Mouse (Mus musculus) frontal cortex, adult 2 months (tissue): Measurements from ENCODE around the gene Lbhd2. TPM values are rescaled to one million over a fixed set of nuclear protein-coding genes. Genes with fewer than 3 reads are reported as not detected.

Experiments
- DNase-seq, 2 experiments: peaks; one replicate each; pipeline ENCODE4 v3.0.0; 2022; ENCODE audit warnings: low spot score in 1 of 2; ENCODE audit errors: extremely low spot score in 1 of 2
- polyA plus RNA-seq: library from polyadenylated mRNA; depleted of rRNA; stranded (reverse); fragments of >200 nt; gene quantifications from 2 replicates; pipeline ENCODE4 v1.2.3, GENCODE M21; 2012

Lbhd2 gene
- polyA plus RNA-seq, 1 experiment, result 23.2 TPM

DNA sequence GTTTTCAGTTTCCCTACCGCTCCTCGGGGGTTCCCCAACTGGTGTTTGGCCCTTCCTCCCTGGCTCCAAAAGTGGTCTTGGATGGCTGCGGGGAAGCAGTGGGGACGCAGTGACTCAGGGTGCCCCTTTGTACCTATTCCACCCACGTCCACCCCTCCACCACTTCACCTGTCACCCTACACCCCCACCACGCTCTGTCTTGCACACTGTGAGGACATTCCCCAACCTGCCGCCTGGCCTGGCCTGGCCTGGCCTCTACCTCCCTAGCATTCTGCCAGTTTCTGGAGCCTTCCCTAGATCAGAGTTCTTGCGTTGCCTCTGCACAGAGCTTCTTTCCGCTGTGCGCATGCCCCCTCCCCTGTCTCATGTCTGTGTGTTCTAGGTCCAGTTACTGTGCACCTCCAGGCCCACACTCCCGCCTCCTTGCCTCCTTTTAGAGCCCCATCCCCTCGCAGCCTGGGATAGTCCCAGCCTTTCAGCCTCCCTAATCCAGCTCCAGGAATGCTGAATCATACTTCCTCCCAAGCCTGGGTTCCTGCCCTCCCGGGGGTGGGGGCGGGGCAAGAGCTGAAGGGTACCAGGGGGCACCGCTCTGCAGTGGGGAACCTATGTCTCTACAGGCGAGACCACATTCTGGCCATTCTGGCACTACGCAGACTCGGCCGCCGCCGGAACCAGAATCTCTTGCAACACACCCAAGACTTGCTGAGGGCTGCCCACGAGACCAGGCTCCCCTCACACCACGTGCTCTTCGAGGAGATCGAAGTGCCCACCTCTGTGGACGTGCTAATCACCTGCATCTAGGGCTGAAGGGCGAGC, 23.6 kb downstream of the Lbhd2 start:
- DNase-seq, result no peak

DNA sequence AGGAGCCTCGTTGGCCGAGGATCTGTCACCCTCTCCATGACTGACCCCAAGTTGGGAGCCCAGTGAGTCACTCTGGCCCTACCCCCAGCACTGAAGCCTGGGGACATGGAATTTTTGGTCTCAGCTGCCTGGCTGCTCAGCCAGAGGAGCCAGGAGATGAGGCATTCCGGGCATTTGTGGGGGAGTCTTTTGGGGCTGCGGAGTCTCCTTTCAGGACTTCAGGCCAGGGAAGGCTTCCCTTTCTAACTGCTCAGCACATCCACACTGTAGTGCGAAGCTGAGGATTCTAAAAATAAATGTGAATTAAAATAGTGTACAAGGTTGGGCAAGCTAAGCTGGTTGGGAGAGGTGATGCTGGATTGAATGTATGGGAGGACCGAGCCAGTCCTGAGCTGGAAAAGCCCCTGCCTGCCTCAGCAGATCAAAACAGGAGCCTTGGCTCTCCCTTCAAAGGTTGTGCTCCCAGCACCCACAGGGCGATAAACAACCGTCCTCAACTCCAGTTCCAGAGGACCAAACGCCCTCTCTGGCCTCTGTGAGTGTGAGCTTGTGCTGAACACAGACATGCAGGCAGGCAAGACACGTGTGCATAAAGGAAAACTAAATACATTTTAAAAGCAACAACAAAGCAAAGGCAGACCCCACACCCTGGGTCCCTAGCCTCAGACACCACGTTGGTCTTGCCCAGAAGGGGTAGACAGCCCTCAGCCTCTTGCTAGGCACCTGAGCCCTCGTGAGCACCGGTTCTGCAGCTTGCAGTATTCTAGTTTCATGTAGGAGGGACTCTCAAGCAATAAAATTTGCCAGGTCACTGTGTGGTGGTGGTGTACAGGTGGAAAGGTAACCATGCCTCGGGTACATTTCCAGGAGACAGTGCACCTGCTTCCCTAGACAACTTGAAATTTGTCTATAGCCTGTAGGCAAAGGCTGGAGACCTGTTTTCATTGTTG, 24.5 kb downstream of the Lbhd2 start:
- no peak for DNase-seq

DNA sequence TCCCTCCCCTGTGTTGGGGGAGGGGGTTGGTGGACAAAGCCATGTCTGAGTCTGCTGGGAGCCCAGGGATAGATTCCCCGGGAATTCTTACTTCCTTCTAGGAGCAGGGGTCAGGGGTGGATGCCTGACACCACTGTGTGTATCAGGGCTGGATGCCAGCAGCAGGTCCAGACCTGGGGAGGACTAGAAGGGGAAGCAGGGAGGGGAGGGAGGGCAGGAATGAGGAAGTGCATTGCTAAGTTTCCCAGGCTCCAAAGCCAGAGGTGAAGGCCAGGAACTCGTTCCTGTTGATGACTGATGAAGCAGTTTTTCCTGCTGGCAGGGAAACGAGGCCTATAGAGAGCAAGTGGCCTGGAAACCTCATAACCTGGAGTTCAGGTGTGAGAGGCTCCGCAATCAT, 25.5 kb downstream of the Lbhd2 start:
- no peak for DNase-seq

DNA sequence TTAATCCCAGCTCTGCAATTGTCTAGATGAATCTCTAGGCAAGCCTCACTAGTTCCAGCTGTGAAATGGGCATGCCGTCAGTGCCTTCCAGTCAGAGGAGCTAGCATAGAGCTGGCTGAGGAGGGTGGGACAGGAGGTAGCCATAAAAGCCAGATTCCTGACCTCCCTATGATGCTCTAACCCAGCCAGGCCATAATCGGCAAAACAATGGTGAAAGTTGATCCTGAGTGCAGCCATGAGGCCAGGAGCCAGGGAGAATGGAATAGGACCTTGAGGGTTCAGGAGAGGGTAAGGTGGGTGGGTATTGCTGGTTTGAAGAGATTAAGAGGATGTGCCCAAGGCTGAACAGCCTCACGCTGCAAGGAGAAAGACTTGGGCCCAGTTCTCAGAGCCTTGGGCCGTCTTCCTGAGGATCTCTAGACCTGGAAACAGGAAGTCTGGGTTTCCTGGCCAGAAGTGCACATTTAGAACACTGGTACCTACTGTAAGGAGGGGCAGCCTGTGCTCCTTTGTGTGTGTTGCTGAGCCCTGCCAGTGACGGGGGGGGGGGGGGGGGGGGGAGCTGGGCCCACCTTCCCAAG, 26.2 kb downstream of the Lbhd2 start:
- no peak for DNase-seq

DNA sequence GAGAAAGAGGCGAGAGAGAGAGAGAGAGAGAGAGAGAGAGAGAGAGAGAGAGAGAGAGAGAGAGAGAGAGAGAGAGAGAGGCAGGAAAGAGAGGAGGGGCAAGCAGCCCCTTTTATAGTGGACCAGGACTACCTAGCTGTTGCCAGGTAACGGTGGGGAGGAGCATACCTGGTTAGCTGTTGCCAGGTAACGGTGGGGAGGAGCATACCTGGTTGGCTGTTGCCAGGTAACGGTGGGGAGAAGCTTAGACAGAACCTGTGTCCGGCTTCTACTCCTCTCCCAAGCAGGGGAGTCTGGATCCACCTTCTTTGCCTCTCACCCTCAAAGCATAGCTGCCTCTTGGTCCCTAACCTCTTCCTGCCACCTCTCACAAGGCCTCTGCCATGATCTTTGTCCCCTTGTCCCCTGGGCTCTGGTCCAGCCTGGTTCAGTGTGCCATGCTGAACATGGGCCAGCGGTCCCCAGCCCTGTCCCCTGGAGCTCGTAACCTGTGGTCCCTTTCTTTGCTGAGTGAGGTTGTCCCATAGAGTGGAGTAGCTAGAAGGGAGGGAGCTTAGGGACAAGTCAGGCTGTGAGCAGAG, 27.6 kb downstream of the Lbhd2 start:
- no peak for DNase-seq

DNA sequence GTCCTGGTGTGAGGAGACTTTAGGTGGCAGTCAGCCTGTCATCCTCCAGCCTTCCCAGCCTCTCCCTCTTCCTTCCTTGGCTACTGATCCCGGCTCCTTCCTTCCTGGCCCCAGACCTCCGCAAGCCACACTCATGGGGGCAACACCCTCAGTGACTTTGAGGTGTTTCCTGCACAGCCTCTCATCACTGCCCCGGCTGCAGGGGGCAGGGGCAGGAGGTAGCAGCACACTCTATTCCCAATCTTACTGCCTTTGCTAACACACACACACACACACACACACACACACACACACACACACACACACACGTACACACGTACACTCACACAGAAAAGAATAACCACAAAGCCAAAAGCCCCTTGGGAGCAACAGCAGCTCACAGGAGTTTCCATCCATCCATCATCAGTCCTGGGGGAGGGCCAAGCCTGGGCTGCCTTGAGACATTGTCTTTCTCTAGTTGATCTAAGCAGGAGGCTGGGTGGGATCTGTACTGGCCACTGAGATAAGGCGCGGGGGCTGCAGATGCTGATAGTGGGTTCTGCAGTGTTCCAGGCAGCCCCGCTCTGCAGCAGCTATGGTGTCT, 28.2 kb downstream of the Lbhd2 start:
- DNase-seq, result no peak

DNA sequence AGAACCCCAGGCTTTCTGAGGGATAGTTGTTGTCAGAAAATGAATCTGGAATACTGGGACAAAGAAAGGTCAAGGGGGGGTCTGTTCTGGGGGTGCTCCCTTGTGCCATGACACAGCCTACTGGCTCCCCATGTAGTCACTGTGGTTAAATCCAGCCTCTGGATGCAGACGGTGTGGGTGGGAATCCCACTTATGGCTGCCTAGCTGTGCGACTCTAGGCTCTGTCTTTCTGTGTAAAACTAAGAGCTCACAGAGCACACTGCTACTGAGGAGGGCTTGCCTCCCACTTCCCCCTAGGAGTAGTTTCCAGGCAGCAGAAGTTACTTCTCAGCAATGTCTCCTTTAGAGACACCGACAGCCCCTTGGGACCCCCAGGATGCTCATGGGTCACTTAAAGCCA, 29.6 kb downstream of the Lbhd2 start:
- DNase-seq, result peak in 1 of 2 experiments; percentile 36

DNA sequence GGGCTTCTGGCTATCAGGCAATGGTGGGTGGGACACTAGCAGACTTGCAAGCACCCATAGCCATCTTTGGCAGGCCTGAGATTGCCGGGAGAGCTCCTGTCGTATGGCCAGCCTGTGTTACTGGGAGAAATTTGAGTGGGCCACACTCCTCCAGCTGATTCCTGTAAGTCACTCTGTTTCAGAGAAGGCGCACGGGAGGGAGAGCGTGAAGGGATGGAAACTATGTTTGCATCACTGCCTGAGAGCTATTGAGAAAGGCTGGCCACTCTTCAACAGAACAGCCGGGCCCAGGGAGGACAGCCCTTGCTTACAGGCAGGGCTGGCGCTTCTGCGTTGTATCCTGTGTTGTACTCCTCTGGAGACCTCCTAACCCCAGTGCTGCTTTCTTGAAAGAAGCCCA, 30.0 kb downstream of the Lbhd2 start:
- DNase-seq, result peak; percentile 31 to 58

DNA sequence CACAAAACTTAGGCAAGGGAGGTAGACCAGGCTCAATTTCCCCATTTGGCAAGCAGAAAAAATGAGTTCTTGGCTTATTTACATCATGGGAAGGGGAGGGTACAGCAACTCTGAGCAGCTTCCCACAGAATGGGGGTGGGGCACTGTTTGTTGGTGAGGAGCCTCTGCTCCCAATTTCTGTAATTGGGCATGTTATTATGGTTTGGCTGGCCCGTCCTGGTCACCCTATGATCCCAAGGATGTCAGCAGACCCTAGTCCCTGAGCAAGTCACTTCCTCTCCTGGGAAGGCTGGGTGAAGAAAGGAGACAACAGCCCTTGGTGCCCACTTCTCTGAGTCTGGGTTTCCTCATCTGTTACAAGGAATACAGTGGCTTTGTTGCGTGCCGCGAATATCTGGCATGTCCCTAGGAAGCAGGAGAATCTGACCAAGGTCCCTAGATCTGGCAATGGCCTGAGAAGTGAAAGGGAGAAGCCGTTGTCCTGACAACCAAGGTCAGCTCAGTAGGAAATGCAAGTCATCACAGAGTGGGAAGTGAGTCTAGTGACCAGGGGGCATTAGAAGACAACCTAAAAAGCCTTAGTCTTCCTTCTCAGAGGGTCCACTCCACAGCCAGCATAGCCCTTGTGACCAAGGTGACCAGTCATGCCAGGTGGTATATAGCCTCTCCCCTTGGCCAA, 30.8 kb downstream of the Lbhd2 start:
- no peak for DNase-seq

DNA sequence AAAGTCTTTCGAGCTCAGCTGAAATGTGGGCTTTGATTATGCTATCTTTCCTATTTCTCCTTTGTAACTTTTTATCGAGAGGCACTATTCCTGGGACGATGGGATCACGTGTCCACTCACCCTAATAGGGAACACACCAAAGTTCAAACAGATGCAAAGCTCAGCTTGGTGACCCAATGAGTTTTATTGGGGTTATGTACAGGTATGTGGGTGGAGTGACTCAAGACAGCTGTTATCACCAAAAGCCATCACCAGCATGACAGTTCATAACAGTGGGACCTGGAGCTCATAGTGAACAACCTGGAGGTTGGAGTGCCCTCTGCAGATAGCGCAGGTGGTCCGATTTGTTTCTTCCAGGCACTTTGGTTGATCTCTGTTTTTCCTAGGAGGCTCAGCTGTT, 32.2 kb downstream of the Lbhd2 start:
- DNase-seq, result no peak

DNA sequence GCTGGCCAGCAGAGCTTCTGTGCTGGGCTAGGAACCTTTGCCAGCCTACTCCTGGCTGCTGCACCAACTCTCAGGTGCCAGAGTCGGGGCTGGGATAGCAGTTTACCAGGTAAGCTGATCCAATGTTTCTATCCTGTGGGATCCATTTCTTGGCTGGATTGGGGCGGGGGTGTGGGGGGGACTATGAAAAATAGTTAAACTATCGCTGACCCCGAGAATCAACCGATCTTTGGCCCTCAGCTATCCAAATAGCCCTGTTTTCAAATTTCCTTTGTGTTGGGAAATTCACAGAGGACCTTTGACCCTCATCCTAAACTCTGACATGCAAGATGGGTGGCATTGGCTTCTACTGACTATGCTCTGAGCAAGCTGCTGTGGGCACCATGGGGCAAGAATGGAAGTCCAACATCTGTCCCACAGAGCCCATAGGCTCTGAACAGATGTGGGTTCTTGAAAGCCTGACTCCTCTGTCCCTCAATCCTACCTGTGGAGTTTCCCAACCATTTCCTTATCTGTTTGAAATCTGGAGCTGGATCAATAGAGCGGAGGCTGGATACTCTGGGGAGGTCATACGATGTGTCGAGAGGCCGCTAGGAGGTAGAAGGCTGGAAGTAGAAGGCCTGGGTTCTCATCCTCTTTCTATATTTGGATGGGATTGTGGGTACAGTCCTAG, 34.2 kb downstream of the Lbhd2 start:
- no peak for DNase-seq

DNA sequence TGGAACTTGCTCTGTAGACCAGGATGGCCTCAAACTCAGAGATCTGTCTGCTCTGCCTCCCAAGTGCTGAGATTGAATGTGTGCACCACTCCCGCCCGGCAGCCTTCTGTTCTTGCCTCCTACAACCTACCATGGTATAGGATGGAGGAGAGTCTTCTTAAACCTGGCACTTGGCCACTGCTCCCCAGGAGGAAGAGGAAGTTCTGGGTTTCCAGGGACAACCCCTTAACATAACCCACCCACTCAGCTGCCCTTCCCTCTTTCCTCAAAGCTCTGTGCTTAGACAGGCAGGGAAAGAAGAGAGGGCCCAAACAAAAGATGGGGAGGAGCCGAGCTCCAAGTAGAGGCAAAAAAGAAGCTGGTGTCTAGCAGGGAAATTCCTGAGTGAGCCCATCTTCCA, 34.9 kb downstream of the Lbhd2 start:
- peak in 1 of 2 experiments; percentile 67 for DNase-seq

DNA sequence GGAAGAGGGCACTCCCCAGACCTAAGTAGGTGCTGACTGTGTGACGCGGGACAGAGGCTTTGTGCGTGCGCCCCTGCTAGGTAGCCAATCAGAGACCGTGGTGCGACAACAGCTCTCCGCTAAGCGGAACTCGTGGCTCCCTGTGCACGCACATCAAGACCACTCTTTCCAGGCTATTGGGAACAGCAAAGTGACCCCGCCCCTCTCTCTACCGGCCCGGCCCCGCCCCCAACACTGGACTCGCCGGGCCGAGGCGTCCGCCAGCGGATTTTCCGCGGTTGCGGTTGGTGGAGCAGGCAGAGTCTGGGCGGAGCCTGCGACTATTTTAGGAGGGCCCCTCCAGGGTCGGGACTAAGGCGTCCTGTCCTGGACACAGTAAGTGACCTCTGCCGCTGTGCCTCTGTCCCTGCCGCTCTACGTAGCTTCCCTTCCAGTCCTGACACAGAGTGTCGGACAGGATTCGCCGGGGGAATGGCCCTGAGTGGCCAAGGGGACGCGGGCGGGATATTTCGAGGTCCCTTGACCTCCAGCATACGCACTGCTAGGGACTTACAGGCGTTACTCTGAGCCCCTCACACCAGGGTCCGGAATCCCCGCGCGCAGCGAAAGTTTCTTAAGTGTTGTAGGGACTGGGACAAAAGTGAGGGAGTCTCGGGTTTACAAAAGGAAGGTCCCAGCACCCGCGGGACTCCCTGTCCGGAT, 35.9 kb downstream of the Lbhd2 start, which contains the start of gene Tnfaip2:
TSS of gene Tnfaip2 (plus strand) at position 161 of the 702 bp plus-strand sequence.
- no peak for DNase-seq

DNA sequence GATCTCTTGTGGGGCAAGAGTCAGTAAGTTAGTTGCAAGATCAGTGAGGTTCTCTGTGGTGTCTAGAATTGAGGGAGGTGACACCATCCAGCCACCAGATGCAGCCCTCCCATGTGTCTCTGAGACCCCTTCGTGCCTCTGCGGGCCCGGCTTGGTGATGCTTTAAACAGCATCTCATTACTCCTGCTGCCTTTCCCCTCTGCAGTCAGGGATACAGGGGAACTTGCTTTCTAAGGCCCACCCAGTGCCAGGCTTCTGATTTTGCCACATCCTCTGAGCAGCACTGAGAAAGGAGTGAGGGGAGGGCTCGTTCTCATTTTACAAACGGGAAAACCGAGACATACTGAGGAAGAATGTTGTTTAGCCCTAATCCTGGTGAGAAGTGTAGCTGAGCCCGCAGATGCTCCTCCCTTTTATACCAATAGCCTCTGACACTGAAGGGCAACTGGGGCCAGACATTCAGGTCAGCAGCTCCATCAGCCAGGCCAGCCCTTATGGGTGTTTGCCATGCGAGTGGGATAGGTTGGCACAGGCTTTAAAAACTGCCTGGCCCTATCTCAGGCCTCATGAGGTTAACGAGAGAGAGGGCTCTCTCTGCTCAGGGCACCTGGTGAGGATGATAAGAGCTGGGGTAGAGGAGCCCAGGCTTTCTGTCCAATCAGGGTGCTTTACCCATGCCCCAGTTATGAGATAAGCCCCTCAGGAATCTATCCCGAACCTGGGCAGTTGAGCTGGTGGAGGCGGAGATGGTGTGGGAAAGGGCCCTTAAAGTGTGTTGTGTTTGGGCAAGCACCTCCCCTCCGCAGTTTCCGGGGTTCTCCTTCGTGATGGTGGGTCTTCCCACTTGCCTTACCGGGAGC, 36.6 kb downstream of the Lbhd2 start:
- DNase-seq, result no peak

DNA sequence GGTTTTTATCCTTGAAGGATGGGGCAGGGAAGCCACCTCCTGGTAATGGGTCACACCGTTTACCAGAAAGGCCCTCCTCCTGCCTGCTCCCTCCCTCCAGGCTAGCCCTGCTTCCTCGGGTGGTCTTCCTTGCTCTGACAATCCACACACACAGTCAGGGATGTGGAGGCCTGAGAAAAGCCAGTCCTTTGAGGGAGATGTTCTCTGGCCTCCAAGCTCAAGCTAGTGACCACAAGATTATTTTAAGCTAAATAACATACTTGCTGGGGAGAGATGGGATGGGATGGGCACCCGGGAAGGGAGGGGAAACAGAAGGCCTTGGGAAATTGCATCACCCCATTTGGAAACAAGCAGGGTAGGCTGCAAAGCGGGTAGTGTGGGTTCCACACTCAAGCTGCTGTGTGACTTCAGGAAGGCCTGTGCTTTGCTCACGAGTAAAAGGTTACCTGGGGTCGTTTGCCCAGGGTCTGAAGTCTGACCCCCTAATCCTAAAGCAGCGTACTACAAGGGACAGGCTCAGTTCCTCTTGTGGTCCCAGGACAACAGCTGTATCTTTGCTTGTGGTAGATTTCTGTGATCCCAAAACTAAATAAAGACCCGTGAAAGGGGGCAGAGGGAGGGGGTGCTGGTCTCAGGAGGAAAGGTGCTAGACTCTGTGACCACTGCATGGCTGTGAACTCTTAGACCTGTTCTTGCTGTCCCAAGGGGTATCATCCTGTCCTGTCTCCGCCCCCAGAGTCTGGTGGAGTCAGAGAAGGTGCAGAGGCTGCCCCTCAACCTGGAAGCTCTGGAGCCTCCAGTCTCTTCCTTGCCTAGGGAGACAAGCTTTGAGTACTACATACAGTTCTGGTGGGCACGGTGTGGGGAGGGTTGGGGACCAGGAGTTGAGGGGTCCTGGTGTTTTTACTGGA, 37.6 kb downstream of the Lbhd2 start:
- no peak for DNase-seq

DNA sequence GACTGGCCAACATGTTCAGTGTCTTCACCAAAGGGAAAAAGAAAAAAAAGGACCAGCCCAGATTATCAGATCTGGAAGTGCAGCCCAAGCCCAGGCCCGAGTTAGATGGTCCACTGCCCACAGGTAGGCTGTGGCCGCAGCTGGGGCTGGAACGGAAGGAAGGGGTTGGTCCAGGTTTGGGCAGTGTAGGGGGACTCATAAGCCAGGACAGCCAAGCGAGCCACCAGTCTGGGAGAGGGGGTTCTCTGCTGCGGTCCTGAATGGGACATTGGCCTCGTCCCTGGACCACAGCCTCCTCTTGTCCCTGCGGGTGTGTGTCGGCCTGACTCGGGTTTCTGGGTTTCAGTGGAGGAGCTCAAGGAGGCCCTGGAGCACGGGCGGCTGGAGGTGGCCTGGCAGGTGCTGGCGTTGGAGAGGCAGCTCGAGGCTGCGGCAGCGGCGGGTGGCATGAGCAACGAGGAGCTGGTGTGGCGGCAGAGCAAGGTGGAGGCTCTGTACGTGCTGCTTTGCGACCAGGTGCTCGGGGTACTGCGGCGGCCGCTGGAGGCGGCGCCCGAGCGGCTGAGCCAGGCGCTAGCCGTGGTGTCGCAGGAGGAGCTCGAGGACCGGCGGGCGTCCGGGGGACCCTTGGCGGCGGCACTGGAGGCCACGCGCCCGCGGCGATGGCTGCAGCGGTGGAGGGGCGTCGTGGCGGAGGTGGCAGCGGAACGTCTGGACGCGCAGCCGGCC, 38.7 kb downstream of the Lbhd2 start:
- no peak for DNase-seq
